Mouse (Mus musculus) kidney, postnatal 0 days (tissue): Measurements from ENCODE around the gene Ptprm. TPM values are rescaled to one million over a fixed set of nuclear protein-coding genes. Genes with fewer than 3 reads are reported as not detected.

Source experiments
- ATAC-seq: fragments of 200-750 bp; cut with Nextera tagmentation; replicated peaks from 2 replicates; pipeline ENCODE4 v1.8.0; 2017; ENCODE audit warnings: low read depth, moderate number of reproducible peaks, moderate TSS enrichment, moderate library complexity; ENCODE audit not compliant: low FRiP score
- DNase-seq: peaks from one replicate; pipeline ENCODE4 v3.0.0-alpha.2; 2016; ENCODE audit warnings: low spot score
- H3K27ac ChIP-seq: fragments of 300-500 bp; sonication (generic); 2 replicates; pipeline ENCODE4 v1.5.1; 2014; ENCODE audit warnings: mild to moderate bottlenecking
- H3K27me3 ChIP-seq: fragments of 300-500 bp; sonication (generic); 2 replicates; pipeline ENCODE4 v1.6.1; 2014; ENCODE audit warnings: low read length, mixed read lengths; ENCODE audit not compliant: insufficient read depth
- H3K36me3 ChIP-seq: fragments of 300-500 bp; sonication (generic); 2 replicates; pipeline ENCODE4 v1.6.1; 2014; ENCODE audit warnings: low read length, mixed read lengths; ENCODE audit not compliant: insufficient read depth
- H3K4me1 ChIP-seq: fragments of 300-500 bp; sonication (generic); replicated peaks from 2 replicates; pipeline ENCODE4 v1.6.1; 2014; ENCODE audit warnings: antibody characterized with exemption, low read length, mixed read lengths; ENCODE audit not compliant: insufficient read depth
- H3K4me2 ChIP-seq: fragments of 300-500 bp; sonication (generic); 2 replicates; pipeline ENCODE4 v1.6.1; 2014; ENCODE audit warnings: mild to moderate bottlenecking, low read length, moderate library complexity, mixed read lengths
- H3K4me3 ChIP-seq: fragments of 300-500 bp; sonication (generic); replicated peaks from 2 replicates; pipeline ENCODE4 v1.5.1; 2014; ENCODE audit warnings: low read depth, low read length
- H3K9ac ChIP-seq: fragments of 300-500 bp; sonication (generic); 2 replicates; pipeline ENCODE4 v1.6.1; 2014; ENCODE audit warnings: low read depth, low read length
- H3K9me3 ChIP-seq: fragments of 300-500 bp; sonication (generic); replicated peaks from 2 replicates; pipeline ENCODE4 v1.6.1; 2016; ENCODE audit warnings: low read length, inconsistent platforms, mixed read lengths
- CTCF ChIP-seq: IDR thresholded peaks from 2 replicates; pipeline ENCODE4 v1.5.1; 2016; ENCODE audit warnings: antibody characterized with exemption, low read depth, mild to moderate bottlenecking, moderate library complexity
- WGBS: fragments of 180-500 bp; shearing (Covaris S2); extraction: QIAGEN DNeasy Blood & Tissue Kit; methylation state at CpG from one replicate; pipeline ENCODE4 v1.1.7; 2014; 5-methylcytosine and 5-hydroxymethylcytosine counted together
- polyA plus RNA-seq: library from polyadenylated mRNA; unstranded; fragments of >200 nt; fragmentation: Nextera tagmentation; extraction: Ambion mirVana; gene quantifications from 2 replicates; pipeline ENCODE4 v1.2.1, GENCODE M21; 2015

Ptprm gene
- polyA plus RNA-seq, 1 experiment from 2014 or later = 13.7 TPM

GRCm38 (mm10) chr17:67170696-67171095 is 183.6 kb downstream of the Ptprm start:
- Histone ChIP-seq H3K27ac (no peak overlapping the region), H3K4me3 (no peak overlapping the region), H3K9ac (no peak overlapping the region), H3K9me3 (no peaks in the 10 kb centered on the region), H3K36me3 (no peaks in the 10 kb centered on the region), H3K27me3 (no peaks in the 10 kb centered on the region), H3K4me2 (no peak overlapping the region), H3K4me1 (no peaks in the 10 kb centered on the region)
- no peak for TF ChIP-seq CTCF
- DNase-seq (no peak), ATAC-seq (no peak)
- 84% methylated on average over 7 of the region's 7 CpGs for WGBS

GRCm38 (mm10) chr17:67165876-67166275 is 188.4 kb downstream of the Ptprm start:
- Histone ChIP-seq H3K9me3 (no peaks in the 10 kb centered on the region), H3K4me2 (no peak overlapping the region), H3K4me3 (no peak overlapping the region), H3K27ac (no peak overlapping the region), H3K27me3 (no peaks in the 10 kb centered on the region), H3K9ac (no peak overlapping the region), H3K4me1 (no peaks in the 10 kb centered on the region), H3K36me3 (no peaks in the 10 kb centered on the region)
- TF ChIP-seq CTCF = no peak
- 78% methylated on average over 2 of the region's 2 CpGs for WGBS
- no peak for ATAC-seq
- no peak for DNase-seq

GRCm38 (mm10) chr17:67159611-67160010 is 194.6 kb downstream of the Ptprm start:
- WGBS = 39% methylated on average over 8 of the region's 8 CpGs
- no peak for TF ChIP-seq CTCF
- ATAC-seq (no peak), DNase-seq (no peak)
- H3K27me3 ChIP-seq = no peaks in the 10 kb centered on the region
- H3K4me2 ChIP-seq = no peak overlapping the region
- no peak overlapping the region for H3K9ac ChIP-seq
- H3K4me1 ChIP-seq = no peaks in the 10 kb centered on the region
- no peak overlapping the region for H3K27ac ChIP-seq
- no peaks in the 10 kb centered on the region for H3K36me3 ChIP-seq
- no peak overlapping the region for H3K4me3 ChIP-seq
- H3K9me3 ChIP-seq = no peaks in the 10 kb centered on the region

- ATAC-seq (no peak), DNase-seq (no peak)
- WGBS = 80% methylated on average over 7 of the region's 7 CpGs
- no peaks in the 10 kb centered on the region for H3K9me3 ChIP-seq
- H3K9ac ChIP-seq = no peak overlapping the region
- no peaks in the 10 kb centered on the region for H3K27me3 ChIP-seq
- H3K4me3 ChIP-seq = no peak overlapping the region
- no peak overlapping the region for H3K27ac ChIP-seq
- TF ChIP-seq CTCF = no peak
- no peaks in the 10 kb centered on the region for H3K4me1 ChIP-seq
- H3K36me3 ChIP-seq = no peaks in the 10 kb centered on the region
- H3K4me2 ChIP-seq = no peak overlapping the region
Observed at GRCm38 (mm10) chr17:67157089-67157752, 197.0 kb downstream of the Ptprm start.

GRCm38 (mm10) chr17:67152218-67152617 is 202.0 kb downstream of the Ptprm start:
- DNase-seq = no peak
- no peak overlapping the region for H3K9ac ChIP-seq
- H3K36me3 ChIP-seq = no peaks in the 10 kb centered on the region
- no peaks in the 10 kb centered on the region for H3K27me3 ChIP-seq
- TF ChIP-seq CTCF = no peak
- no peak for ATAC-seq
- no peak overlapping the region for H3K4me2 ChIP-seq
- 95% methylated on average over 3 of the region's 3 CpGs for WGBS
- H3K27ac ChIP-seq = no peak overlapping the region
- H3K9me3 ChIP-seq = no peaks in the 10 kb centered on the region
- no peaks in the 10 kb centered on the region for H3K4me1 ChIP-seq
- H3K4me3 ChIP-seq = no peak overlapping the region

- Histone ChIP-seq H3K27me3 (no peaks in the 10 kb centered on the region), H3K27ac (no peak overlapping the region), H3K4me3 (no peak overlapping the region), H3K4me1 (no peaks in the 10 kb centered on the region), H3K9ac (no peak overlapping the region), H3K4me2 (no peak overlapping the region), H3K36me3 (no peaks in the 10 kb centered on the region), H3K9me3 (no peaks in the 10 kb centered on the region)
- 81% methylated on average over 2 of the region's 2 CpGs for WGBS
- no peak for TF ChIP-seq CTCF
- ATAC-seq = no peak
- no peak for DNase-seq
Observed at GRCm38 (mm10) chr17:67150441-67150840, 203.8 kb downstream of the Ptprm start.
